Mouse (Mus musculus) forebrain, embryonic 14.5 days (tissue): Measurements from ENCODE around the gene Patl1. TPM values are rescaled to one million over a fixed set of nuclear protein-coding genes. Genes with fewer than 3 reads are reported as not detected.

Experiments
- microRNA-seq: library from miRNA; unstranded; fragments of <30 nt; microRNA quantifications from one replicate; pipeline ENCODE4, GENCODE M21; 2016
- polyA plus RNA-seq: library from polyadenylated mRNA; unstranded; fragments of >200 nt; fragmentation: Nextera tagmentation; extraction: Ambion mirVana; gene quantifications from 2 replicates; pipeline ENCODE4 v1.2.1, GENCODE M21; 2014

Gene Patl1
- polyA plus RNA-seq, 1 experiment from 2014 or later: 16.1 TPM

Small RNA genes within 50 kb of the gene (microRNA-seq; reads per million reads assigned to microRNA genes)
- 8.6 reads per million, percentile 31 among the genes with 10 or more reads in this experiment for gene Mir6994

Other genes starting within 250 kb of the Patl1 start
- not detected in 2 replicates for gene Oosp1, start 221.2 kb upstream of the Patl1 start, polyA plus RNA-seq
- not detected in 2 replicates for gene Oosp3, start 215.3 kb upstream of the Patl1 start, polyA plus RNA-seq
- not detected in 2 replicates for gene Gif, start 164.8 kb upstream of the Patl1 start, polyA plus RNA-seq
- 48.6 and 52.0 TPM in 2 replicates for gene Mrpl16, start 142.0 kb upstream of the Patl1 start, polyA plus RNA-seq
- gene Stx3, start 93.0 kb upstream of the Patl1 start, polyA plus RNA-seq: 11.8 and 14.5 TPM in 2 replicates
- not detected in 2 replicates for gene Olfr1417, start 73.2 kb upstream of the Patl1 start, polyA plus RNA-seq
- not detected in 2 replicates for gene Olfr1418, start 51.3 kb upstream of the Patl1 start, polyA plus RNA-seq
- gene Olfr1419, start 37.3 kb upstream of the Patl1 start, polyA plus RNA-seq: not detected in 2 replicates
- gene Olfr1420, start 25.8 kb upstream of the Patl1 start, polyA plus RNA-seq: not detected in 2 replicates
- 7.2 and 7.4 TPM in 2 replicates for gene Osbp, start 53.5 kb downstream of the Patl1 start, polyA plus RNA-seq
- gene Olfr1423, start 128.9 kb downstream of the Patl1 start, polyA plus RNA-seq: not detected in 2 replicates
- gene Olfr1424, start 150.3 kb downstream of the Patl1 start, polyA plus RNA-seq: not detected in 2 replicates
- not detected in 2 replicates for gene Olfr1425, start 165.3 kb downstream of the Patl1 start, polyA plus RNA-seq
- not detected in 2 replicates for gene Olfr1426, start 179.6 kb downstream of the Patl1 start, polyA plus RNA-seq
- not detected in 2 replicates for gene Olfr1427, start 190.9 kb downstream of the Patl1 start, polyA plus RNA-seq
- not detected in 2 replicates for gene Olfr1428, start 203.5 kb downstream of the Patl1 start, polyA plus RNA-seq
- not detected in 2 replicates for gene Olfr76, start 210.8 kb downstream of the Patl1 start, polyA plus RNA-seq